Mouse (Mus musculus): ENCODE results near the gene Gpatch8. TPM values are rescaled to one million over a fixed set of nuclear protein-coding genes. Genes with fewer than 3 reads are reported as not detected.
A peak's percentile ranks its signal among the peaks of the same experiment; 100 is the strongest.

The Gpatch8 gene
- polyA plus RNA-seq, 1 experiment, result 1.1 TPM

- Histone ChIP-seq H3K27me3 (ENCODE audit: control insufficient read depth) (peaks cover 22% of the 10 kb centered on the region), H3K36me3 (ENCODE audit: control insufficient read depth) (no peaks in the 10 kb centered on the region), H3K9me3 (ENCODE audit: control insufficient read depth, low read length) (peaks cover 4% of the 10 kb centered on the region), H3K4me1 (ENCODE audit: control insufficient read depth) (no peaks in the 10 kb centered on the region), H3K4me3 (replicated peaks) (no peak overlapping the region)
- TF ChIP-seq GATA1 (IDR thresholded peaks at IDR 0.05; ENCODE audit: low read length), result no peak
- TF ChIP-seq TAL1 (IDR thresholded peaks at IDR 0.05; ENCODE audit: low read length), result no peak
Measured at GRCm38 (mm10) chr11:102586445-102587130, 30.4 kb upstream of the Gpatch8 start.

- no peaks in the 10 kb centered on the region for H3K36me3 ChIP-seq (ENCODE audit: control insufficient read depth)
- peaks cover 5% of the 10 kb centered on the region for H3K4me1 ChIP-seq (ENCODE audit: control insufficient read depth)
- peaks cover 39% of the 10 kb centered on the region for H3K27me3 ChIP-seq (ENCODE audit: control insufficient read depth)
- no peak for TF ChIP-seq TAL1 (IDR thresholded peaks at IDR 0.05; ENCODE audit: low read length)
- TF ChIP-seq GATA1 (IDR thresholded peaks at IDR 0.05; ENCODE audit: low read length), result no peak
- no peak overlapping the region for H3K4me3 ChIP-seq (replicated peaks)
- H3K9me3 ChIP-seq (ENCODE audit: control insufficient read depth, low read length), result peaks cover 4% of the 10 kb centered on the region
Measured at GRCm38 (mm10) chr11:102582736-102583135, 26.5 kb upstream of the Gpatch8 start.

GRCm38 (mm10) chr11:102582016-102582610, 25.9 kb upstream of the Gpatch8 start:
- Histone ChIP-seq H3K27me3 (ENCODE audit: control insufficient read depth) (peaks cover 43% of the 10 kb centered on the region), H3K36me3 (ENCODE audit: control insufficient read depth) (no peaks in the 10 kb centered on the region), H3K9me3 (ENCODE audit: control insufficient read depth, low read length) (peaks cover 4% of the 10 kb centered on the region), H3K4me3 (replicated peaks) (no peak overlapping the region), H3K4me1 (ENCODE audit: control insufficient read depth) (peaks cover 5% of the 10 kb centered on the region)
- TF ChIP-seq GATA1 (IDR thresholded peaks at IDR 0.05; ENCODE audit: low read length) (no peak), TAL1 (IDR thresholded peaks at IDR 0.05; ENCODE audit: low read length) (no peak)

- Histone ChIP-seq H3K27me3 (ENCODE audit: control insufficient read depth) (peaks cover 45% of the 10 kb centered on the region), H3K9me3 (ENCODE audit: control insufficient read depth, low read length) (peaks cover under 1% of the 10 kb centered on the region), H3K36me3 (ENCODE audit: control insufficient read depth) (no peaks in the 10 kb centered on the region), H3K4me1 (ENCODE audit: control insufficient read depth) (peaks cover 5% of the 10 kb centered on the region), H3K4me3 (replicated peaks) (no peak overlapping the region)
- TF ChIP-seq TAL1 (IDR thresholded peaks at IDR 0.05; ENCODE audit: low read length) (no peak), GATA1 (IDR thresholded peaks at IDR 0.05; ENCODE audit: low read length) (no peak)
Measured at GRCm38 (mm10) chr11:102581281-102582015, 25.3 kb upstream of the Gpatch8 start.

DNA sequence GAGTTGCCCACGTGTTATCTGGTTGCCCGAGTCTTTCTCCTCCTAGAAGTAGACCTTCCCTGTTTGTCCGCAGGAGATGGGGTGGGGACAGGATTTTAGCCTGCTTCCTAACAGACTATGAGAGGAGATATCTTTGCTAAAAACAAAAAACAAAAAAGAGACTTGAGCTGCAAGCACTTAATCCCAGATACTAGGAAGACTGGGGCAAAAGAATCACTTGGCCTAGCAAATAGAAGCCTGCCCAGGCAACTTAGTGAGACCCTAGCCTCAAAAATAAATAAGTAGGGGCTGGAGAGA, 23.8 kb upstream of the Gpatch8 start:
- TF ChIP-seq TAL1 (IDR thresholded peaks at IDR 0.05; ENCODE audit: low read length) (no peak), GATA1 (IDR thresholded peaks at IDR 0.05; ENCODE audit: low read length) (no peak)
- Histone ChIP-seq H3K9me3 (ENCODE audit: control insufficient read depth, low read length) (no peaks in the 10 kb centered on the region), H3K27me3 (ENCODE audit: control insufficient read depth) (peaks cover 45% of the 10 kb centered on the region), H3K4me1 (ENCODE audit: control insufficient read depth) (peaks cover 5% of the 10 kb centered on the region), H3K4me3 (replicated peaks) (no peak overlapping the region), H3K36me3 (ENCODE audit: control insufficient read depth) (no peaks in the 10 kb centered on the region)

GRCm38 (mm10) chr11:102579165-102580033, 23.2 kb upstream of the Gpatch8 start, which contains the start of gene Gm11627:
TSS of gene Gm11627 (minus strand) at chr11:102579461.
- Histone ChIP-seq H3K4me1 (ENCODE audit: control insufficient read depth) (peaks cover 5% of the 10 kb centered on the region), H3K27me3 (ENCODE audit: control insufficient read depth) (peaks cover 43% of the 10 kb centered on the region), H3K9me3 (ENCODE audit: control insufficient read depth, low read length) (no peaks in the 10 kb centered on the region), H3K4me3 (replicated peaks) (peak within 1 kb of the TSS; percentile 28), H3K36me3 (ENCODE audit: control insufficient read depth) (no peaks in the 10 kb centered on the region)
- TF ChIP-seq TAL1 (IDR thresholded peaks at IDR 0.05; ENCODE audit: low read length) (no peak), GATA1 (IDR thresholded peaks at IDR 0.05; ENCODE audit: low read length) (no peak)

- Histone ChIP-seq H3K36me3 (ENCODE audit: control insufficient read depth) (no peaks in the 10 kb centered on the region), H3K9me3 (ENCODE audit: control insufficient read depth, low read length) (no peaks in the 10 kb centered on the region), H3K4me1 (ENCODE audit: control insufficient read depth) (peaks cover 5% of the 10 kb centered on the region), H3K4me3 (replicated peaks) (peak overlapping the region; percentile 28), H3K27me3 (ENCODE audit: control insufficient read depth) (peaks cover 41% of the 10 kb centered on the region)
- TF ChIP-seq TAL1 (IDR thresholded peaks at IDR 0.05; ENCODE audit: low read length) (no peak), GATA1 (IDR thresholded peaks at IDR 0.05; ENCODE audit: low read length) (no peak)
Measured at GRCm38 (mm10) chr11:102578341-102579118, 22.3 kb upstream of the Gpatch8 start.

DNA sequence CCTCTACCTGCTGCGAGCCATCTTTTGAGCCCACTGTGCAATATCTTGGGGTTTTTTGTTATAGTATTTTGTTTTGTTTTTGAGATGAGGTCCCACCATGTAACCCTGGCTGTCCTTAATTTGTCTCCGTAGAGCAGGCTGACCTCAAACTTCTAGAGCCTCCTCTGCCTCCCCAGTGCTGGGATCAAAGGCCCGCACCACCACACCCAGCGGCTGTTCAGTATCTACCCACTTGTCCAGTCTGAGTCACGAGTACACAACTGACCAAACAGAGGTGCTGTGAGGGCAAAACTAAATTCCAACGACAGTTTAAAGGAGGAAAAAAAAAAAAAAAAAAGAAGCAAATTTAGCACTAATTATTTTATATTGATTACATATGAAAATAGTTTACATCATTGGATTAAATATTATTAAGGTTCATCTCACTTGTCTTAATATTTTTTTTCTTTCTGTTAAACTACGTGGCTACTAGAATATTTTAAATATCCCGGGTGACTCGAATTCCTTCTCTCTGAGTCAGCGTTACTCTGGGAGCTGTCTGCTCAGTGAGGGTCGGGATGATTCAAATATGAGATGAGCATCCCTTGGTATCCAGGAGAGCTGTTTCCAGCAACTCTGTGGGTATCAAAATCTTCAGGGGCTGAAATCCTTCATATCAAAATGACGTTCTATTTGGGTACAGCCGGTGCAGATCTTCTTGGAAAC, 20.0 kb upstream of the Gpatch8 start:
- no peak overlapping the region for H3K4me3 ChIP-seq (replicated peaks)
- H3K9me3 ChIP-seq (ENCODE audit: control insufficient read depth, low read length), result no peaks in the 10 kb centered on the region
- H3K27me3 ChIP-seq (ENCODE audit: control insufficient read depth), result peaks cover 22% of the 10 kb centered on the region
- TF ChIP-seq GATA1 (IDR thresholded peaks at IDR 0.05; ENCODE audit: low read length), result no peak
- no peak for TF ChIP-seq TAL1 (IDR thresholded peaks at IDR 0.05; ENCODE audit: low read length)
- H3K36me3 ChIP-seq (ENCODE audit: control insufficient read depth), result no peaks in the 10 kb centered on the region
- H3K4me1 ChIP-seq (ENCODE audit: control insufficient read depth), result peaks cover 11% of the 10 kb centered on the region
